Mouse (Mus musculus) hindbrain, postnatal 0 days (tissue): ENCODE measurements at regions not wholly inside any gene's neighbourhood (a gene's known extent, or its start where the extent isn't known, plus 50 kb on each side); places are given as distances from the start of the nearest gene placed in this dataset.

Experiments
- ATAC-seq: fragments of 200-750 bp; cut with Nextera tagmentation; 2 replicates; pipeline ENCODE4 v1.8.0; 2017; ENCODE audit warnings: mild to moderate bottlenecking, moderate TSS enrichment, moderate library complexity
- DNase-seq: peaks from one replicate; pipeline ENCODE4 v3.0.0-alpha.2; 2015; ENCODE audit warnings: low spot score
- H3K27ac ChIP-seq: fragments of 300-500 bp; sonication (generic); 2 replicates; pipeline ENCODE4 v1.5.1; 2014; ENCODE audit warnings: mild to moderate bottlenecking
- H3K27me3 ChIP-seq: fragments of 300-500 bp; sonication (generic); 2 replicates; pipeline ENCODE4 v1.6.1; 2014; ENCODE audit warnings: low read length, mixed read lengths; ENCODE audit not compliant: insufficient read depth
- H3K36me3 ChIP-seq: fragments of 300-500 bp; sonication (generic); 2 replicates; pipeline ENCODE4 v1.6.1; 2014; ENCODE audit warnings: low read length, mixed read lengths; ENCODE audit not compliant: insufficient read depth
- H3K4me1 ChIP-seq: fragments of 300-500 bp; sonication (generic); 2 replicates; pipeline ENCODE4 v1.6.1; 2014; ENCODE audit warnings: antibody characterized with exemption, low read length, mixed read lengths; ENCODE audit not compliant: insufficient read depth
- H3K4me2 ChIP-seq: fragments of 300-500 bp; sonication (generic); 2 replicates; pipeline ENCODE4 v1.6.1; 2014; ENCODE audit warnings: low read depth, mild to moderate bottlenecking, low read length, moderate library complexity, mixed read lengths
- H3K4me3 ChIP-seq: fragments of 300-500 bp; sonication (generic); 2 replicates; pipeline ENCODE4 v1.5.1; 2014; ENCODE audit warnings: low read length
- H3K9ac ChIP-seq: fragments of 300-500 bp; sonication (generic); replicated peaks from 2 replicates; pipeline ENCODE4 v1.6.1; 2014; ENCODE audit warnings: mild to moderate bottlenecking, low read length, moderate library complexity, mixed read lengths
- H3K9me3 ChIP-seq: fragments of 300-500 bp; sonication (generic); 2 replicates; pipeline ENCODE4 v1.6.1; 2016; ENCODE audit warnings: low read length, mixed read lengths
- CTCF ChIP-seq: IDR thresholded peaks from 2 replicates; pipeline ENCODE4 v1.5.1; 2016; ENCODE audit warnings: antibody characterized with exemption, control low read depth, low read depth
- WGBS: fragments of 180-500 bp; shearing (Covaris S2); extraction: QIAGEN DNeasy Blood & Tissue Kit; methylation state at CpG from one replicate; pipeline ENCODE4 v1.1.7; 2014; 5-methylcytosine and 5-hydroxymethylcytosine counted together

GRCm38 (mm10) chr5:99125418-99125817 lies 88.3 kb upstream of the Prkg2 start:
- no peak overlapping the region for H3K4me2 ChIP-seq
- no peaks in the 10 kb centered on the region for H3K27me3 ChIP-seq
- no peaks in the 10 kb centered on the region for H3K36me3 ChIP-seq
- no peaks in the 10 kb centered on the region for H3K9me3 ChIP-seq
- H3K9ac ChIP-seq: no peak overlapping the region
- H3K27ac ChIP-seq: no peak overlapping the region
- no peak for TF ChIP-seq CTCF
- no peaks in the 10 kb centered on the region for H3K4me1 ChIP-seq
- ATAC-seq (peak; percentile 58; the same call in 1 of the 2 replicates), DNase-seq (peak; percentile 21)
- H3K4me3 ChIP-seq: no peak overlapping the region
- 79% methylated on average over 3 of the region's 3 CpGs for WGBS

- Histone ChIP-seq H3K4me2 (no peak overlapping the region), H3K4me1 (no peaks in the 10 kb centered on the region), H3K9me3 (no peaks in the 10 kb centered on the region), H3K36me3 (no peaks in the 10 kb centered on the region), H3K9ac (no peak overlapping the region), H3K4me3 (no peak overlapping the region), H3K27ac (no peak overlapping the region), H3K27me3 (no peaks in the 10 kb centered on the region)
- ATAC-seq: no peak
- DNase-seq: no peak
- TF ChIP-seq CTCF: no peak
- 79% methylated on average over 4 of the region's 4 CpGs for WGBS
Observed at GRCm38 (mm10) chr5:99111755-99112154, 74.6 kb upstream of the Prkg2 start.

GRCm38 (mm10) chr5:99111235-99111634 lies 74.1 kb upstream of the Prkg2 start:
- Histone ChIP-seq H3K36me3 (no peaks in the 10 kb centered on the region), H3K27ac (no peak overlapping the region), H3K9me3 (no peaks in the 10 kb centered on the region), H3K27me3 (no peaks in the 10 kb centered on the region), H3K4me3 (no peak overlapping the region), H3K4me1 (no peaks in the 10 kb centered on the region), H3K4me2 (no peak overlapping the region), H3K9ac (no peak overlapping the region)
- ATAC-seq (peak; percentile 56; the same call in 1 of the 2 replicates), DNase-seq (peak; percentile 27)
- TF ChIP-seq CTCF: no peak
- WGBS: 23% methylated on average over 4 of the region's 4 CpGs

- Histone ChIP-seq H3K9ac (no peak overlapping the region), H3K4me2 (no peak overlapping the region), H3K36me3 (no peaks in the 10 kb centered on the region), H3K4me3 (no peak overlapping the region), H3K4me1 (no peaks in the 10 kb centered on the region), H3K27me3 (no peaks in the 10 kb centered on the region), H3K9me3 (no peaks in the 10 kb centered on the region), H3K27ac (no peak overlapping the region)
- DNase-seq (no peak), ATAC-seq (no peak)
- WGBS: 89% methylated on average over 6 of the region's 6 CpGs
- TF ChIP-seq CTCF: no peak
Observed at GRCm38 (mm10) chr5:99099727-99100116, 62.6 kb upstream of the Prkg2 start.

GRCm38 (mm10) chr5:99099014-99099726 lies 62.0 kb upstream of the Prkg2 start:
- Histone ChIP-seq H3K27ac (no peak overlapping the region), H3K4me3 (no peak overlapping the region), H3K27me3 (no peaks in the 10 kb centered on the region), H3K4me2 (no peak overlapping the region), H3K9me3 (no peaks in the 10 kb centered on the region), H3K4me1 (no peaks in the 10 kb centered on the region), H3K36me3 (no peaks in the 10 kb centered on the region), H3K9ac (no peak overlapping the region)
- DNase-seq: no peak
- no peak for TF ChIP-seq CTCF
- WGBS: 96% methylated on average over 7 of the region's 7 CpGs
- no peak for ATAC-seq
